Mouse (Mus musculus): ENCODE measurements around the gene Nup188. TPM values are rescaled to one million over a fixed set of nuclear protein-coding genes. Genes with fewer than 3 reads are reported as not detected.

The Nup188 gene
- total RNA-seq, 2 experiments from 2014 or later: 5.1 to 22.5 TPM

- no peak for ATAC-seq (replicated peaks; ENCODE audit: low FRiP score, poor library complexity, severe bottlenecking)
Observed at GRCm38 (mm10) chr2:30337179-30337578, 51.0 kb downstream of the Nup188 start.

DNA sequence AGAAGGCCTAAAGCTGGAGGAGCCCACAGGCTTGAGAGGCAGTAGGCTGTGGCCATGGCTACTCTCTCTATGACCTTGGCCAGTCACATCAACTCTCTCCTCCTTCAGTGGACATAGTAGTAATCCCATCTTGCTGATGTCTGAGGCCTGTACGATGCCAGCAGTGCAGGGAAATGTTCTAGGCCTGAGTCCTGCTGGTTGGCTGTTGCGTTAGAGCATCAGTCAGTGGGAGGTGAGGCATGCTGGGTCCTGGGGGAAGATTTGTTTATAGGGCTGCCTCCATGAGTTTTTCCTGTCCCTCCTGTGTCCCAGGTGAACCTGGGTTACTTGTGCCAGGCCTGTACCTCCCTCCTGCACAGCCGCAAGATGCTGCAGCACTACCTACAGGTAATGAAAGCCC is 55.9 kb downstream of the Nup188 start:
- ATAC-seq (replicated peaks; ENCODE audit: low FRiP score, poor library complexity, severe bottlenecking): no peak

- ATAC-seq (replicated peaks; ENCODE audit: low FRiP score, poor library complexity, severe bottlenecking): no peak
Observed at GRCm38 (mm10) chr2:30342544-30342943, 56.3 kb downstream of the Nup188 start.

GRCm38 (mm10) chr2:30343601-30344137 is 57.5 kb downstream of the Nup188 start:
- no peak for ATAC-seq (replicated peaks; ENCODE audit: low FRiP score, poor library complexity, severe bottlenecking)

DNA sequence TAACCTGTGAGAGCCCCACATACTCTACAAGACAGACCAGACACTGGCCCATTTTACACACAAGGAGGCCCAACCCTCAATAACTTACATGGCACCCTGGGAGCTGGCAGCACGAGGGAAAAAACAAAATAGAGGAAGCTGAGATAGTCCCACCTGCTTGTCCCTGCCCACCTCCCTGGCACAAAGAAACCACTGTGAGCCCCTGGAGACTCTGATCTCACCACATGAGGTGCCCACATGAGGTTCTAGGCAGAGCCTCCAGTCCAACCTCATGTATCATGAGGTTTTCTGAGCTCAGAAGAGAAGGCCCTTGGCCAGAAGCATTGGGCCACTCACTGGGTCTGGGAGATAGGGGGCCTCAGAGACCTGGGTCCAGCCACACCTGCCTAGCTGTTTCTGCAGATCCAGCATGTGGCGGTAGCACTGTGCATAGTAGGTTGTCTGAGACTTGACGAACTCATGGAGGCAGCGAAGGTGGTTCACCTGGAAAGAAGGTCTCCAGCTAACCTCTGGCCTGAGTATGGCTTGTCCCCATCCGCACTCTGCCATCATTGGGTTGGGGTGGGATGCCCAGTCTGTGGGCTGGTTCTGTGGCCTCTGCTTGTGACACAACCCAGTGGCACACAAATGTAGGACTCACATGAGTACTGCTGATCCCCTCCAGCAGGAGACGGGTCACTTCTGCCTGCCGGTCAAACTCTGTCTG is 59.9 kb downstream of the Nup188 start:
- no peak for ATAC-seq (replicated peaks; ENCODE audit: low FRiP score, poor library complexity, severe bottlenecking)

- no peak for ATAC-seq (replicated peaks; ENCODE audit: low FRiP score, poor library complexity, severe bottlenecking)
Observed at GRCm38 (mm10) chr2:30349196-30349595, 63.0 kb downstream of the Nup188 start.

- ATAC-seq (replicated peaks; ENCODE audit: low FRiP score, poor library complexity, severe bottlenecking): no peak
Observed at GRCm38 (mm10) chr2:30351149-30351548, 65.0 kb downstream of the Nup188 start.

GRCm38 (mm10) chr2:30355861-30356260 is 69.7 kb downstream of the Nup188 start:
- ATAC-seq (replicated peaks; ENCODE audit: low FRiP score, poor library complexity, severe bottlenecking): no peak

GRCm38 (mm10) chr2:30356266-30356665 is 70.1 kb downstream of the Nup188 start:
- ATAC-seq (replicated peaks; ENCODE audit: low FRiP score, poor library complexity, severe bottlenecking): no peak

DNA sequence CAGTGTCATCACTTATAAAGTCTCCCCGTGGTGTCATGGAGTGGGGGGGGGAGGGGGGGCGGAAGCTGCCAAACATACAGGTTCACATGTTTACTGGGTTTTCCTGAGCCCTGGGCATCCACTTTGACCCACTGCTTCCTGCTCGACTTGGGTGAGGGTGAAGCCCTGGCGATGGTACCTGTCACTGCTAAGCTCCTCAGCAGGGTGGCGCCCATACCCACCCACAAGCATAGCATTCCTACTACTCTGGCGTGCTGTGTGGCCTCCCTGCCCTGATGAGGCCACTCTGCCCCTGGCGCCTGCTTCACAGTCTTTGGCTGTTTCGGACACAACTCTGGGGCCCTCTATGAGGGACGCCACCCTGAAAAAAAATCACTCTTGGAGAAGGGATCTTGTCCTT is 70.7 kb downstream of the Nup188 start:
- no peak for ATAC-seq (replicated peaks; ENCODE audit: low FRiP score, poor library complexity, severe bottlenecking)

DNA sequence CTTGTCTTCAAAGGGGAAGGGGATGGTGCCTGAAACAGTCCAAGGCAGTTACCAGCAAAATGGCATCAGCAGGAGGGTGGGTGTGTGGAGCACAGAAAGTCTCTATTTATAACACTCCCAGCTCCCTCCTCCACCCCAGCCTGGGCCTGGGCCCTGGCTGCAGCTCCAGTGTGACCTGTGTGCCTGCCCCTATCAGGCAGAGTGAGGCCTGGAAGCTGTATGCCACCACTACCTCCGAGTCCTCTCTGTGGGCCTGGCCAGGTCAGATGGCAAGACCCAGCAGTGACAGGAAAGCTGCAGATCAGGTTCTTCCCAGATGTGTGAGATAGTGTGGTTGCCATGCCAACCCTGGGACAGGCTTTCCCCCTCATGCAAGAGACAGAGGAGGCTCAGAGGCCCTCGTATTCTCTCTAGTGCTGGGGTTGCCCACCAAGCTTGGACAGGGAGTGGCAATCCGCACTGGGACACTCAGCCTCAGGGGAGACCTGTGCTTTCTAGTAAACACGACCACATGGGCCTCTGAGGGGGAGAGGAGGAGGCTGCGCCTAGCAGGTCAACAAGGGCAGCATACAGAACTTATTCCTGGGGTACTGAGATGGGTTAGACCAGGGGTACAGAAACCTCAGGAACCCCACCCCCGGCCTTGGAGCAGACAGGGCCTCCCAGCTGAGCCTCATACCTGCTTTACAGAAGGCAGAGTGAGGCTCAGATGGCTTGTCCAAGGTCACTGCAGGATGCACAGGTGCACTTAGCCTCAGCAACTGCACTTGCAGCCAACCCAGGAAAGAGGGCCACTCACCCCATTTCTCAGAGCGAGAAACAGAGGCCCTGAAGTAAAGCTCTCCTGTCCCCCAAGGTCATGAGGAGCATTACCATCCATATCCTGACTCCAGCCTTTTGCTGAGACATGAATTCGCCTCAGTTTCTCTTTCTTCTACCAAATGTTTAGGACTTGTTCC is 71.6 kb downstream of the Nup188 start:
- ATAC-seq (replicated peaks; ENCODE audit: low FRiP score, poor library complexity, severe bottlenecking): 0 out of 2 replicates have a peak, but pooled peaks have one; percentile 6

DNA sequence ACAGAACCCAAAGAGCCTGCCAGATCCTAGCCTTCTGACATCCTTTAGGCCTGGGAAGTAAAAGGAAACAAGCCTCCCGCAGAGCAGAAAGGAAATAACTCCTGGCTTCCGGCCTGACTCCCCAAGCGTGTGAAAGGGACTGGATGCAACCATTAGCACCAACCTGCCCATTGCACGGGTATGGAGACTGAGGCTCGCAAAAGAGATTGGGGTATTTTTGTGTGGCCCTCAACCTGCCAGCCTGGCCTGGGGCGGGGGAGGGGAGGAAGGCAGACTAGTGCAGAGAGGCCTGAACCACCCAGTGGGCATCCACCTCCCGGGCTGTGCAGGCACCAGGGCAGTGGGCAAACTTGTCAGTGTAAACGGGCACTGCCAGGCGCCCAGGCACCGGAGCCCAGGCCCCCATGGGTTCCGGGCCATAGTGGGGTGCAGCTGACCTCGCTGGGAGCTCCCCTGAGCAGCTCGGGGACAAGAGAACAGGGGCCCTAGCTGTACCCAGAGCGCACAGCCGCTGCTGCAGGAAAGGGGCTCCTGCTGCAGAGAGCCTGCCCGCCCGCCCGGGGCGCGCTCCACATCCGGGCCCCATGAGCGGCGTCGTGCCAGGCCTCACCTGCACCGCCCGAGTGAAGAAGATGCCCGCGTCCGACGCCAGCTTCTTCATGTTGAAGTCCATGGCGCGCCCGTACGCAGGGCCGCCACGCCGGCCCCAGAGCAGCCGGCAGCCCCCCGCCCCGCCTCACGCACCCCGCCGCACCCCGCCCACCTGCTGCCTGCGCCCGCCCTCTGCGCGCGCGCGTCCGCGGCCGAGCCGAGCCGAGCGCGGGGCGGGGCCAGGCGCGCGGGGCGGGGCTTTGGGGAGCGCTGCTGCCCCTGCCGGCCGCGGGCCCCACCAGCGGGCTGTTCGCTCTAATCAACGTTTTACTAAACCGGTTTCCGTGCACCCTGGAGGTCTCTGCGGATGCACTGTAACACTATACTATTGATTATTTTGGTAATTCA is 72.6 kb downstream of the Nup188 start, which contains the start of gene Sh3glb2:
Sh3glb2 (minus strand) TSS at position 805 of the 999 bp plus-strand sequence.
- ATAC-seq (replicated peaks; ENCODE audit: low FRiP score, poor library complexity, severe bottlenecking): peak; percentile 53

GRCm38 (mm10) chr2:30360626-30361025 is 74.4 kb downstream of the Nup188 start:
- ATAC-seq (replicated peaks; ENCODE audit: low FRiP score, poor library complexity, severe bottlenecking): no peak

DNA sequence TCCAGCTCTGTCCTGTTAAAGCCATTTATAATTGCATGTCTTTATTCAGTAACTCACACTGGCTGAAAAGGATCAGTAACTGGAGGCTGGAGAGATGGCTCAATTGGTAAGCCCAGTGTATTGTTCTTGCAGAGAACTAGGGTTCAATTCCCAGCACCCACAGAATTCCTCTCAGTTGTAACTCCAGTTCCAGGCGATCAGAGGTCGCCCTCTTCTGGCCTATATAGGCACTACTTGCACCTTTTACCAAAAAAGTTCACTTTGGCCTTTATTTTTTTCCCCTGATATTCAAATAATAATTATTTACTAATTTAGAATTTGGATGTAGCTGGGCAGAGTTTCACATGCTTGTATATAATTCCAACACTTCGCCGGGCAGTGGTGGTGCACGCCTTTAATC is 76.7 kb downstream of the Nup188 start:
- no peak for ATAC-seq (replicated peaks; ENCODE audit: low FRiP score, poor library complexity, severe bottlenecking)

DNA sequence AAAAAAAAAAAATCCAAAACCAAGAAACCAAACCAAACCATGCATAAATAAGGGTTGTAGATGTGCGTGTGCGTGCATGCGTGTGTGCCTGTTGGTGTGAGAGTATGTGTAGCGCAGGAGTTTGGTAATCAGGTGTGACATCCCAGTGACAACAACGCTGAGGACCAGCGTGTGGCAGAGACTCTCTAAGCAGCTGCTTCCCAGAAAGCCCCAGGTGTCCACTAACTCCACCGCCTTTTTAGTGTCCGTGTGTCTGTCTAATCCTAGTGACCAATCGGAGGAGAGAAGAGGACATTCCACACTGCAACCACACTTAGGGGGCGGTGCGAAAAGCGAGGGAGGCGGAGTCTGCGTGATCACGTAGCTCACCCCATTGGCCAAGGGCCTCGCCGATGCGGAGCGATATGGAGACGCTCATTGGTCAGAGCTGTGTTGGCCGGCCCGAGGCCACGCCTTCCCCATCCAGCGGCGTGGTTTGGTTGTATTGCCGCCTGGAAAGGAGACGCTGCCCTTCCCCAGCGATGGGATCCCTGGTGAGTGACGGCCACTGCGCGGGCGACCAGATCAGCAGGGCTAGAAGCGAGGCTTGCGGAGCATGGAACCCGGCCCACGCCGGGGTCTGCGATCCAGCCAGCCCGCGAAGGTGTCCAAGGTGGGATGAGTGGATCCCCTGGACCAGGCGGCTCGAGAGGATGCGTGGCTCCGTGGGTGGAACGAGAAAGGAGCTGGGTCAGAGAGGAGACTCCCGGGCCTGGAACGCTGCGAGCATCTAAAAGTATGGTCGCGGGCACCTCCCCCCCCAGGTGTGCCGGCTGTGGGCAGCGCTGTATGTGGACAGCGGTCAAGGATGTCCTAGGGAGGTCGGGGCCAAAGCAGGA is 77.8 kb downstream of the Nup188 start, which contains the start of gene Miga2:
Miga2 (plus strand) TSS at position 461 of the 878 bp plus-strand sequence.
- ATAC-seq (replicated peaks; ENCODE audit: low FRiP score, poor library complexity, severe bottlenecking): peak; percentile 92

GRCm38 (mm10) chr2:30365281-30366069 is 79.3 kb downstream of the Nup188 start:
- ATAC-seq (replicated peaks; ENCODE audit: low FRiP score, poor library complexity, severe bottlenecking): no peak

DNA sequence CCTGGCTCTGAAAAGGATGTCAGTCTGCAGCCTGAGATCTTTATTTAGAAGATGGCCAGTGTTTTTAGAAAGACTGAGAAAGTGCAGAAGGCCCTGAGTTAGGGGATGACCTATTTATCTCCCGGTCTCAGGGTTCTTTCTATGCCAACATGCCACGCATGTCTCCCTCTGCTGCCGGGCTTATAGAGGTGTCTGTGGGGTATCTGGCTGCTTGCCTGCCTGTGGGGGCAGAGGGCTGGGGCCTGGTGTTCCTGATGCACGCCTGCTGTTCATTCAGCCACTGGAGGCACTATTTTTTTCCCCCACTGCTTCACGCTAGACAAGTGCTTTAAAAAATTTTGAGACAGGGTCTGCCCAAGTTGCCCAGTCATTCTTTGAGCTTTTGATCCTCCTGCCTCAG is 80.0 kb downstream of the Nup188 start:
- ATAC-seq (replicated peaks; ENCODE audit: low FRiP score, poor library complexity, severe bottlenecking): no peak

GRCm38 (mm10) chr2:30371544-30371943 is 85.3 kb downstream of the Nup188 start:
- no peak for ATAC-seq (replicated peaks; ENCODE audit: low FRiP score, poor library complexity, severe bottlenecking)
